Mouse (Mus musculus) cerebellum, adult 2 months (tissue): ENCODE measurements at regions not wholly inside any gene's neighbourhood (a gene's known extent, or its start where the extent isn't known, plus 50 kb on each side); places are given as distances from the start of the nearest gene placed in this dataset.

Source experiments
- CTCF ChIP-seq: fragments of 200-500 bp; IDR thresholded peaks from 2 replicates; pipeline ENCODE4 v1.5.1; 2011; ENCODE audit warnings: low read depth, mild to moderate bottlenecking, control low read depth, low read length, moderate library complexity, borderline replicate concordance; ENCODE audit not compliant: insufficient read depth
- POLR2A ChIP-seq: fragments of 200-500 bp; IDR thresholded peaks from 2 replicates; pipeline ENCODE4 v1.6.1; 2011; ENCODE audit warnings: low read length, control low read depth, borderline replicate concordance; ENCODE audit not compliant: insufficient read depth

DNA sequence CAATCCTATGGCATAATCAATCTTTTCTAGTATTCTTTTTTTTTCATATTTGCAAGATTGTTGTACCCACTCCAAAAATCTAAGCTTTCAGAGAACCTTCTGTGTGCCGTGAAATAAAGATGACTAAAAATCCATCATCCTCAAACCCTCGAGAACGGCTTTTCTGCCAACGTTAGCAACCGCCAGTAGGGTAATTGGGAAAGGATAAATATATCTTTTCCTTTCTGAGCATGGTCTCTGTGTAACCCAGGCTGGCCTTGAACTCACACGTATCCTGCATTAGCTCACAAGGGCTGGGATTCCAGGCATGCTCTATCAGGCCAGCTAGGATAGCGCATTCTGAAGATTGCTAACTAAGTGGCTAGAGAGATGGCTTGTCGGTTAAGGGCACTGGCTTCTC, 117.9 kb upstream of the Sgk1 start:
- TF ChIP-seq CTCF (no peak), POLR2A (no peak)
